Mouse (Mus musculus): ENCODE measurements around the gene Acp1.

The Acp1 gene

DNA sequence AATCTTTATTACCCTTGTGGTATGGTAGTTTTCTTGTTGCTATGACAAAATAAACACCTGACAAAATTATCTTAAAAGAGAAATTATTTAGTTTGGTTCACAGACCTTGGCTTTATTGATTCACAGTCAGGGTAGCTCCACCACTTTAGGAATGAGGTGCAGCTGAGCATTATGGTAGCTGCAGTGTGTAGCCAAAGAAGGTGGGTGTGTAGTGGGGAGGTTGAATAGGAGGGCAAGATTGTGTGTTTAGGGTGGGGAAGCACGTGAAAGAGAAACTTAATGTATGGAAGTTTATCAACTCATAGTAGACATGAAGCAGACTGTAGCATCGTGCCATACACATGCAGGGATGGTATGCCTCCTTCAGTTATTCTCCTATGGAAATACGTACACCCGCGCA lies 55.2 kb downstream of the Acp1 start:
- no peak for DNase-seq

DNA sequence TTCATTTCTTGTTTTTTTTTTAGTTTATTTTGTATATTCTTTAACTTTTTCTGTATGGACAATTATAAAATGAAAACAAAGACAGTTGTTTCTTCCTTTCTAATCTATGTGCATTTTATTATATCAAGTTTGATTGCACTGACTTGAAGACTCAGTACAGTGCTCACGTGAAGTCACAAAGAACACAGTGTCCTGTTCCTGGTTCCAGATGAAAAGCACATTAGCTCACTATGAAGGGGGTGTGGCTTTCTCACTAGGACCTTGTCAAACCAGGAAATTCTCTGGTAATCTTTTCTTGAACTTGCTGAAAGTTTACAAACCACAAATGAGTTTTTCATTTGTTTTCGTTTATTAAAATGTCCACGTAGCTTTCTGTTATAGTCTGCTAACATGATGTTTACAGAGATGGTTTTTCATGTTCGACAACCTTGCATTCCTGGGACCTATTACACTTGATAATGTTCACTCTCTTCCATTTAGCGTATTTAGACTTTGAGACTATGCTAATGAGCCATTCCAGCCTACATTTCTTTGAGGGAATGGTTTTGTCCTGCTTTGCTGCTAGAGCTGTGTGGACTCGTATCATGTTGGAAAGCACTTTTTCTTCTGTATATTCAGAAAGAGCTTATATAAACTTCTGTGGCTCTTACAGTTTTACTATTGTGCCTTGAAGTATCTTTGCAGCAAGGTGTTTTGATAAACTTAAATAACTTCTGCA lies 55.8 kb downstream of the Acp1 start:
- DNase-seq = no peak

DNA sequence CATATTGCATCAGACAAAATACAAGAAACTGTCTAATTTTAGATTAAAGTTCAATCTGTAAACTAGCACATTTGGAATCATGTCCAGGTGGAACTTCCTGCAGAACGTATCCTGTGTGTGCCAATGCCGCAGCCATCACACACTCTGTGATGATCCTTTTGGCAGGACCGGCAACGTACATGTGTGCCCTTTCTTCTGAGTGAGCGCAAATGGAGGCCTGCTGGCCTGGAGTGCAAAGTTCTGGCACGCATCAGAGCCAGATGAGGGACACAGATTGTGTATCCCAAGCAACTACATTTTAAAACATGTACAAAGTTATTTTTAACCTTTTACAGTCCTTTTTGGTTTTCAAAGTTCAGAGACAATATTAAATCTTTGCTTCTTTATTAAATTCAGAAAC lies 59.5 kb downstream of the Acp1 start:
- no peak for DNase-seq

DNA sequence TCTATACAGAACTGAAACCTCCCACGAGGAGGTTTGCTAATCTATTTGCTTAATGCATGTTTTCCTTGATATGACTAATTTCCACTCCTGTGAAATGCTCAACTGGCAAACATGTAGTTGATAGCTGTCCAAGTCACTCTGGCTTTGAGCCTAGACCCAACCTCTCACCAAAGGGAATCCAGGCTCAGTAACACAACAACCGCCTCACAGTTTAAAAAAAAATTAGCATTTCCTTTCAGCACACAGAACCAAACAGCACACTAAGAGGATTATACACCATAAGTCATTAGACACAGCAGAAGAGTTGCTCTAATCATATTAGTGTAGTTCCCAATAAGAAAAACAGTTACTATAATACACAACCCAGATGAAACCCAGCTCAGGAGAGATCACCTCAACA lies 60.5 kb downstream of the Acp1 start:
- DNase-seq = no peak

DNA sequence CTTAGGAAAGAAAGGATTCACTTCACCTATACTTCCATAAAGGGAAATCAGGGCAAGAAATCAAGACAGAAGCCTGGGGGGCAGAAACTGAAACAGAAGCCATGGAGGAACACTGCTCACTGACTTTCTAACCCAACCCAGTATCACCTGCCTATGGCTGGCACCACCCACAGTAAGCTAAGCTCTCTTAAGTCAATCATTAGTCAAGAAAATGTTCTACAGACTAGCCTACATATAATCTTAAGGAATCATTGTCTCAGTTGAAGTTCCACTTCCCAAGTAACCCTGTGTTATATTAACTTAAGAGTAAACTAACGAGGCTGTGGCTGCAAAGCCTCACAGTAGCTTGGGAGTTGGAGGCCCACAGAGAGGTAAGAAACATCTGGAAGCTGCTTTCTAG lies 62.9 kb downstream of the Acp1 start:
- DNase-seq = no peak

Data from thymus, adult 18-20 months (tissue).